Mouse (Mus musculus) heart, postnatal 0 days (tissue): ENCODE measurements around the gene Med27.

Experiments used
- CTCF ChIP-seq: IDR thresholded peaks from 2 replicates; pipeline ENCODE4 v1.5.1; 2016; ENCODE audit warnings: antibody characterized with exemption, control low read depth, low read depth
- EP300 ChIP-seq: IDR thresholded peaks from 2 replicates; pipeline ENCODE4 v1.6.1; 2016; ENCODE audit warnings: antibody characterized with exemption, low read depth

GRCm38 (mm10) chr2:29459648-29460047, 113.0 kb downstream of the Med27 start:
- TF ChIP-seq EP300 (no peak), CTCF (no peak)
